Mouse (Mus musculus) G1E (cell line): Measurements from ENCODE around the gene Rgs9.

Experiments used
- CTCF ChIP-seq: IDR thresholded peaks from 2 replicates; pipeline ENCODE4 v1.5.1; 2012; ENCODE audit warnings: low read depth, low read length, inconsistent platforms, mixed read lengths
- GATA2 ChIP-seq: IDR thresholded peaks from 2 replicates; pipeline ENCODE4 v1.6.1; 2012; ENCODE audit warnings: low read depth, low read length, inconsistent platforms, borderline replicate concordance
- POLR2AphosphoS5 ChIP-seq: IDR thresholded peaks from 2 replicates; pipeline ENCODE4 v1.6.1; 2012; ENCODE audit warnings: low read depth, low read length, inconsistent platforms; ENCODE audit not compliant: insufficient replicate concordance
- TAL1 ChIP-seq: conservative IDR thresholded peaks from 2 replicates; pipeline ENCODE4 v1.6.1; 2012; ENCODE audit warnings: low read depth, low read length, inconsistent platforms, mixed read lengths

DNA sequence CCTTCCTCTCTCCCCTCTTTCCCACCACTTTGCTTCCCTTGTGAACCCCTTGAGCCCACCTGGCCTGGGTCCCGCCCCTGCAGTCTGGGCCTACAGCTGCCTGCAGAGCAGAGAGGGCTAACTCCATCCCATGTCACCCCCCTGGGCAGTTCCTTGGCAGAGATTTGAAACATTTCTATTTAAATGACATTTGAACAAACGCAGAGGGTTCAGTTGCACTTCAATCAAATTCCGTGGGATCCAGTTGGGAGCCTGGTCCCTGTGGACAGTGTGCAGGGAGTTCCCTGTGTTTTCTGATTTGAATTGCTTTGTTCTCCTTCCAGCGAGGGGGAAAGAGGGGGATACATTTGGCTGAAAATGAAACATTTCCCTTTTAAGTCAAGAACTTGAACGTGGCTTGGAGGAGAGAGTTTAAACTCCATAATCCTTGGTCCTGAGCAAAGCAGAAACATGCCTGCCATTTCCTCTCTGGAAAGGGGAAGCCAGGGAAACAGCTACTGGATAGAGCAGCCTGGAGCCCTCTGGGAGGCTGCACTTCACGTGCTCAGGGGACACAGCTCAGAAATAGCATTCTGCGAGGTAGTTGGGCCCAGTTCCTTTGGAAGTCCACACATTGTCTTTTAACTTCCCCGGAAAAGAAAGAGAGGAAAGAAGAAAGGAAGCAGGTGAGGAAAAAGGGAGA, 98.2 kb downstream of the Rgs9 start:
- TF ChIP-seq TAL1 = no peak
- no peak for TF ChIP-seq CTCF
- no peak for TF ChIP-seq GATA2
- TF ChIP-seq POLR2AphosphoS5 = no peak
